Mouse (Mus musculus): ENCODE measurements around the gene Derl3.

DNA sequence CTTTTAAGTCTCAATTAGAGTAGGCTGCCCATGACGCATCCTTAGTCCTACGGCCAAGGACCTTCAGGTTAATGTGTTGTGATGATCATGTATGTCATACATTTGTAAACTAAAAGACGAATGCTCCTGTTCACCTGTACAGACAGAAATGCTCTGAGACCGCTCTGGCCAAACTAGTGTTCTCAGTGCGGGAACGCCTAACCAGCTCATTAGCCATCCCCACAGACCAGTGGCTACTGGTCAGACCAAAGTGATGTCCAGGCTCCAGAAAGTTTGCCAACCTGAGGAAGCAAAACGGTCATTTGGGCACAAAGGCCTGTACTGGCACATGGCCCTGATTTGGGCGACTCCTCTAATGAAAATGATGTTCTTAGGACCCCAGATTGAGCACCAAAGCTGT lies 8.5 kb upstream of the Derl3 start:
- TF ChIP-seq POLR2A (IDR thresholded peaks at IDR 0.05; ENCODE audit: extremely low read depth, insufficient read depth, low read length) (no peak), CTCF (IDR thresholded peaks at IDR 0.05; ENCODE audit: extremely low read depth, insufficient read depth, low read length) (no peak)
